Mouse (Mus musculus) lung, adult 2 months (tissue): Measurements from ENCODE around the gene Apobec3.

Experiments used
- CTCF ChIP-seq: fragments of 200-500 bp; IDR thresholded peaks from 2 replicates; pipeline ENCODE4 v1.5.1; 2011; ENCODE audit warnings: mild to moderate bottlenecking, low read length, control low read depth; ENCODE audit not compliant: insufficient read depth
- POLR2A ChIP-seq: fragments of 200-500 bp; IDR thresholded peaks from 2 replicates; pipeline ENCODE4 v1.6.1; 2011; ENCODE audit warnings: low read depth, mild to moderate bottlenecking, control low read depth, low read length, borderline replicate concordance; ENCODE audit errors: extremely low read depth

DNA sequence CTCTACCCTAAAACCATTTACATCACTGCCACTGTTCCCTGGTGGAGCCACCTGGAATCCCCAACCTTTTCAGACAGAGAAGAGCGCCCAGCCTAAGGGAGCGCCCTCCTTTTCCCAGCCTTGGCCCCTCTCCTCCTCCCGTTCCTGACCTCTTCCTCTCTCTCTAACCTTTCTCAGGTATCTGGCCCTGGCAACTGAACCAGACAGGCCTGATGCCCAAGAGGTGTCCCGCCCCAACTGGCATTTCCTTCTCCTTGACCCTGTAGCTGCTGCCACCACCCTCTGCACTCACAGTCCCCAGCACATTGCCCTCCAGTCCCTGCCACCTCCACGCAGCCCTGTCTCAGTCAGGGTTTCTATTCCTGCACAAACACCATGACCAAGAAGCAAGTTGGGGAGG is 53.5 kb downstream of the Apobec3 start:
- TF ChIP-seq CTCF: no peak
- TF ChIP-seq POLR2A: no peak
